Mouse (Mus musculus) liver, embryonic 13.5 days (tissue): ENCODE results near the gene Zfp42. TPM values are rescaled to one million over a fixed set of nuclear protein-coding genes. Genes with fewer than 3 reads are reported as not detected.

Experiments
- ATAC-seq: fragments of 200-750 bp; cut with Nextera tagmentation; 2 replicates; pipeline ENCODE4 v1.8.0; 2017; ENCODE audit warnings: low read depth, mild to moderate bottlenecking, moderate number of reproducible peaks, moderate library complexity
- DNase-seq: peaks from one replicate; pipeline ENCODE4 v3.0.0; 2022
- H3K27ac ChIP-seq: fragments of 300-500 bp; sonication (generic); 2 replicates; pipeline ENCODE4 v1.5.1; 2015; ENCODE audit warnings: moderate library complexity, mild to moderate bottlenecking, inconsistent platforms
- H3K27me3 ChIP-seq: fragments of 300-500 bp; sonication (generic); 2 replicates; pipeline ENCODE4 v1.6.1; 2015; ENCODE audit warnings: mild to moderate bottlenecking, inconsistent platforms
- H3K36me3 ChIP-seq: fragments of 300-500 bp; sonication (generic); 2 replicates; pipeline ENCODE4 v1.6.1; 2015; ENCODE audit warnings: mild to moderate bottlenecking, inconsistent platforms
- H3K4me1 ChIP-seq: fragments of 300-500 bp; sonication (generic); replicated peaks from 2 replicates; pipeline ENCODE4 v1.6.1; 2015; ENCODE audit warnings: inconsistent platforms
- H3K4me2 ChIP-seq: fragments of 300-500 bp; sonication (generic); 2 replicates; pipeline ENCODE4 v1.6.1; 2015; ENCODE audit warnings: inconsistent platforms, mild to moderate bottlenecking, moderate library complexity
- H3K4me3 ChIP-seq: fragments of 300-500 bp; sonication (generic); replicated peaks from 2 replicates; pipeline ENCODE4 v1.5.1; 2015; ENCODE audit warnings: mild to moderate bottlenecking, inconsistent platforms
- H3K9ac ChIP-seq: fragments of 300-500 bp; sonication (generic); 2 replicates; pipeline ENCODE4 v1.6.1; 2015; ENCODE audit warnings: mild to moderate bottlenecking, inconsistent platforms
- H3K9me3 ChIP-seq: fragments of 300-500 bp; sonication (generic); replicated peaks from 2 replicates; pipeline ENCODE4 v1.6.1; 2016; ENCODE audit warnings: inconsistent platforms
- WGBS: fragments of 180-500 bp; shearing (Covaris S2); methylation state at CpG from one replicate; pipeline ENCODE4 v1.1.7; 2015; ENCODE audit not compliant: insufficient replicate concordance; 5-methylcytosine and 5-hydroxymethylcytosine counted together
- polyA plus RNA-seq: library from polyadenylated mRNA; unstranded; fragments of >200 nt; fragmentation: Nextera tagmentation; extraction: Ambion mirVana; gene quantifications from 2 replicates; pipeline ENCODE4 v1.2.1, GENCODE M21; 2015

Gene Zfp42
- polyA plus RNA-seq, 1 experiment from 2014 or later = not detected

DNA sequence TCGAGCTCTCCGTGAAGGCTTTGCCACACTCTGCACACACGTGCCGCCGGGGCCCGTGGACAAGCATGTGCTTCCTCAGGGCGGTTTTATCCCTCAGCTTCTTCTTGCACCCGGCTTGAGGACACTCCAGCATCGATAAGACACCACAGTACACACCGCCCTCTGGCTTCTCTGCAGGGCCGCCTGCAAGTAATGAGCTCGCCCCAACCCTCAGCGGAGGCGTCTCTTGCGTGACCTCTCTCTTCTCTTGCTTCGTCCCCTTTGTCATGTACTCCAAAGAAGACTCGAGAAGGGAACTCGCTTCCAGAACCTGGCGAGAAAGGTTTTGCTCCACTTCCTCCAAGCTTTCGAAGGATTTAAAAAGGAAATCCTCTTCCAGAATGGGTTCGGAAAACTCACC lies 11.0 kb downstream of the Zfp42 start:
- no peak for DNase-seq
- Histone ChIP-seq H3K36me3 (no peaks in the 10 kb centered on the region), H3K9ac (no peak overlapping the region), H3K4me1 (no peaks in the 10 kb centered on the region), H3K27ac (no peak overlapping the region), H3K9me3 (no peaks in the 10 kb centered on the region), H3K27me3 (no peaks in the 10 kb centered on the region), H3K4me3 (no peak overlapping the region), H3K4me2 (no peak overlapping the region)
- no peak for ATAC-seq
- WGBS = 81% methylated on average over 21 of the region's 21 CpGs

GRCm38 (mm10) chr8:43294191-43294590 lies 12.6 kb downstream of the Zfp42 start:
- no peaks in the 10 kb centered on the region for H3K4me1 ChIP-seq
- H3K9ac ChIP-seq = no peak overlapping the region
- no peak overlapping the region for H3K4me2 ChIP-seq
- H3K36me3 ChIP-seq = no peaks in the 10 kb centered on the region
- no peak for ATAC-seq
- no peaks in the 10 kb centered on the region for H3K9me3 ChIP-seq
- DNase-seq = no peak
- H3K27ac ChIP-seq = no peak overlapping the region
- no peaks in the 10 kb centered on the region for H3K27me3 ChIP-seq
- 62% methylated on average over 4 of the region's 4 CpGs for WGBS
- no peak overlapping the region for H3K4me3 ChIP-seq

DNA sequence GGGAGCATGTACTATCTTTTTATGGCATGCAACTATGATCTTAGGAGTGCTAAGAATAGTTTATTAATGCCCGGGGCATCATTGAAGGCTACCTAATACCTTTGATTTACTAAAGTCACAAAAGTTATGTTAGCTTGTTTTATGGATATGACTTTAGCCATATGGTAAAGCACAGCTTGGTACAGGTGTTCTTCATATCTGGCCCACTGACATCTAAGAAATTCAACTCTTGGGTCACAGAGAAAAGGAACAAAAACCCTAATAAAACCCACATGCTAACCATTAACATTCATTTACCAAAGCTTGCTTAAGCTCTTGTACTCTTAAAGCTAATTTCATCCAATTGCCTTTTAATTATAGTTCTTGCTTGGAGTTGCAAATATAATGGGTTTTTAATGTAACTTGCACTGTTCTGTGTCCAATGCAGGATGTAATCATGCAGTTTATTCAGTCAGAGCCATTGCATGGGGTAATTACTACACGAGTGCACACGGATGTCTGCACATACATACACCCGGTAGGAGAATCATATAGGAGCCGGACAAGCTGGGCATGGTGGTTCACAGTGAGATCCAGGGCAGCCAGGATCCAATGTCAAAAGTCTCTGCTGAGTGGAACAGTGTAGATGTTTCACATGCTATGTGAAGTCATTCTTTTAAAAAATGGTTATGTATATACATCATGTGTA lies 16.2 kb downstream of the Zfp42 start:
- WGBS = 75% methylated on average over 5 of the region's 5 CpGs
- Histone ChIP-seq H3K4me3 (no peak overlapping the region), H3K27ac (no peak overlapping the region), H3K9me3 (no peaks in the 10 kb centered on the region), H3K4me2 (no peak overlapping the region), H3K36me3 (no peaks in the 10 kb centered on the region), H3K27me3 (no peaks in the 10 kb centered on the region), H3K4me1 (no peaks in the 10 kb centered on the region), H3K9ac (no peak overlapping the region)
- ATAC-seq (no peak), DNase-seq (no peak)

DNA sequence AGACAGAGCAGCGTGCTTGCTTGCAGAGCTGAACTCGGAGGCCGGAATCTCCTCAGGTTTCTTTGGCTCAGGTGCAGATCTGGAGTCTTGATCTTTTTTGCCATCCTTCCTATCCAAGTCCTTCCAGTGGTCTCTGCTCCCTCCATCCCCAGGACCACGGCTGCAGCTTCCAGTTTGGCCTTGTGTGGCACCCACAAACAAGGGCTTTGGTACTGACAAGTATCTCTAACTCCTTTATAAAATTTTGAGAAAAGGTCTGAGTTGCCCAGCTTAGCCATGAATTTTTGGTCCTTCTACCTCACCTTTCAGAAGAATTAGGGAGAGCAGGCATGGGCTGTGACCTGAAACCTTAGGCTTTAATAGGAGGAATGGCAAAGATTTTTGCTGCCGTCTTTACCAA lies 17.0 kb downstream of the Zfp42 start:
- Histone ChIP-seq H3K27me3 (no peaks in the 10 kb centered on the region), H3K9me3 (no peaks in the 10 kb centered on the region), H3K36me3 (no peaks in the 10 kb centered on the region), H3K27ac (no peak overlapping the region), H3K4me1 (no peaks in the 10 kb centered on the region), H3K4me3 (no peak overlapping the region), H3K9ac (no peak overlapping the region), H3K4me2 (no peak overlapping the region)
- 83% methylated on average over 5 of the region's 5 CpGs for WGBS
- DNase-seq = no peak
- ATAC-seq = no peak

GRCm38 (mm10) chr8:43288840-43289239 lies 17.9 kb downstream of the Zfp42 start:
- Histone ChIP-seq H3K27me3 (no peaks in the 10 kb centered on the region), H3K4me1 (no peaks in the 10 kb centered on the region), H3K9me3 (no peaks in the 10 kb centered on the region), H3K9ac (no peak overlapping the region), H3K27ac (no peak overlapping the region), H3K36me3 (no peaks in the 10 kb centered on the region), H3K4me3 (no peak overlapping the region), H3K4me2 (no peak overlapping the region)
- ATAC-seq (no peak), DNase-seq (no peak)
- 56% methylated on average over 1 of the region's 1 CpGs for WGBS

- no peaks in the 10 kb centered on the region for H3K36me3 ChIP-seq
- ATAC-seq = no peak
- H3K4me1 ChIP-seq = no peaks in the 10 kb centered on the region
- no peaks in the 10 kb centered on the region for H3K27me3 ChIP-seq
- no peaks in the 10 kb centered on the region for H3K9me3 ChIP-seq
- no peak overlapping the region for H3K9ac ChIP-seq
- no peak overlapping the region for H3K4me3 ChIP-seq
- 87% methylated on average over 6 of the region's 6 CpGs for WGBS
- no peak overlapping the region for H3K27ac ChIP-seq
- DNase-seq = no peak
- H3K4me2 ChIP-seq = no peak overlapping the region
Observed at GRCm38 (mm10) chr8:43287456-43287855, 19.3 kb downstream of the Zfp42 start.

DNA sequence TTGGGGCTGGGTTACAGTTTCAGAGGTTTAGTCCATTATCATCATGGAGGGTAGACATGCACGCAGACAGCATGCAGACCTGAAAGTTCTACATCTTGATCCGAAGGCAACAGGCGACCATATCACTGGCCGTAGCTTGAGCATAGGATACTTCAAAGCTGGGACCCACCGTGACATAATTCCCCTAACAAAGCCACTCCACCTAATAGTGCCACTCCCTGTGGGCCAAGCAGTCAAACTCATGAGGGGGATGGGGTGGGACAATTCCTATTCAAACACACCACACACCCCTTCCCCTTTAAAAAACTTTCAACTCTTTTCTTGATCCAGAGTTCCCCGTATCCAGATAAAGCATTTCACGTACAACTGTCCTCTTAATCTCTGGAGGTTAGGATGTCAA lies 23.5 kb downstream of the Zfp42 start:
- DNase-seq (no peak), ATAC-seq (no peak)
- Histone ChIP-seq H3K4me2 (no peak overlapping the region), H3K27ac (no peak overlapping the region), H3K27me3 (no peaks in the 10 kb centered on the region), H3K4me1 (no peaks in the 10 kb centered on the region), H3K4me3 (no peak overlapping the region), H3K36me3 (no peaks in the 10 kb centered on the region), H3K9ac (no peak overlapping the region), H3K9me3 (no peaks in the 10 kb centered on the region)
- WGBS = 69% methylated on average over 7 of the region's 7 CpGs

DNA sequence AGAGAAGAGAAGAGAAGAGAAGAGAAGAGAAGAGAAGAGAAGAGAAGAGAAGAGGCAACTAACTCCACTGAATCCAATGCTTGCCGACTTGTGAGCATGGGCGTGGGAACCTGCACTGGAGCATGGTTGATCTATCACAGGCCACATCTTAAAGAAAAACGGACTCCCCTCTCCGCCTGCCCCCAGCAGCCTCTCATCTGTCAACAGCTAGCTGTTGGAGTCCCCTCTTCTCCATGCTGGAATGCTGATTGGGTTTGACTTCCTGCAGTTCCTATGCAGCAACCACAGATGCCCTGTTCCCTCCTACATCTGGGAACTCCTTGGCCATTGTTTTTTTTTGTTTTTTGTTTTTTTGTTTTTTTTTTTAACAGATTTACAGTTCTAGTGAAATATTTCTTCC lies 28.4 kb downstream of the Zfp42 start:
- H3K4me2 ChIP-seq = no peak overlapping the region
- H3K36me3 ChIP-seq = no peaks in the 10 kb centered on the region
- ATAC-seq (no peak), DNase-seq (no peak)
- H3K27me3 ChIP-seq = no peaks in the 10 kb centered on the region
- no peaks in the 10 kb centered on the region for H3K9me3 ChIP-seq
- H3K4me3 ChIP-seq = no peak overlapping the region
- H3K9ac ChIP-seq = no peak overlapping the region
- WGBS = 45% methylated on average over 4 of the region's 4 CpGs
- no peak overlapping the region for H3K27ac ChIP-seq
- no peaks in the 10 kb centered on the region for H3K4me1 ChIP-seq

DNA sequence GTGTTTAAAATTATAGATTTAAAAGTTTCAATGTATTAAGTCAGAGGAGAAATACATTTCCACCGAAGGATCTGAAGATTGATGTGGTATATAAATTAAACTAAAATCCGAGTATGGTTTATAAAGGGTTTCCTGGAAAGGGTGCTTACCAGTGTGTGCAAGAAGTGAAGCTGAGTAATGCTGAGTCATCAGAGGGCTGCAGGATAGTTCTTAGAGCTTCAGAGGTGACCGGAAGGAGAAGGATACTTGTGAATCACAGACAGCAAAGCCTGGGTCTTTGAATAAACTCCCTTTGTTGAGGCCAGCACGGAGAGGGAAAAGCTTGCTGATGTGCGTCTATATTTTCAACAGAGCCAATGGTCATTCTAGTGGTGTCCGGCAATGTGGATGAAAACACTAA lies 45.8 kb downstream of the Zfp42 start:
- WGBS = 72% methylated on average over 6 of the region's 6 CpGs

GRCm38 (mm10) chr8:43257886-43258285 lies 48.9 kb downstream of the Zfp42 start:
- Histone ChIP-seq H3K27me3 (no peaks in the 10 kb centered on the region), H3K9ac (no peak overlapping the region), H3K36me3 (no peaks in the 10 kb centered on the region), H3K4me3 (no peak overlapping the region), H3K4me2 (no peak overlapping the region), H3K4me1 (no peaks in the 10 kb centered on the region), H3K9me3 (no peaks in the 10 kb centered on the region), H3K27ac (no peak overlapping the region)
- no peak for ATAC-seq
- DNase-seq = no peak
- WGBS = 44% methylated on average over 1 of the region's 1 CpGs

More for the DNA sequence above, 45.8 kb downstream of the Zfp42 start:
- Histone ChIP-seq H3K4me2 (no peak overlapping the region), H3K27me3 (no peaks in the 10 kb centered on the region), H3K9ac (no peak overlapping the region), H3K27ac (no peak overlapping the region), H3K4me3 (no peak overlapping the region), H3K36me3 (no peaks in the 10 kb centered on the region), H3K4me1 (no peaks in the 10 kb centered on the region), H3K9me3 (0 out of 2 replicates have a peak, but pooled peaks cover 2% of the 10 kb centered on the region)
- no peak for ATAC-seq
- no peak for DNase-seq

- no peaks in the 10 kb centered on the region for H3K27me3 ChIP-seq
- no peak overlapping the region for H3K4me3 ChIP-seq
- no peaks in the 10 kb centered on the region for H3K9me3 ChIP-seq
- H3K27ac ChIP-seq = no peak overlapping the region
- no peak overlapping the region for H3K4me2 ChIP-seq
- no peak overlapping the region for H3K9ac ChIP-seq
- WGBS = 68% methylated on average over 6 of the region's 6 CpGs
- H3K4me1 ChIP-seq = no peaks in the 10 kb centered on the region
- ATAC-seq (no peak), DNase-seq (no peak)
- no peaks in the 10 kb centered on the region for H3K36me3 ChIP-seq
Observed at GRCm38 (mm10) chr8:43255695-43256094, 51.1 kb downstream of the Zfp42 start.

DNA sequence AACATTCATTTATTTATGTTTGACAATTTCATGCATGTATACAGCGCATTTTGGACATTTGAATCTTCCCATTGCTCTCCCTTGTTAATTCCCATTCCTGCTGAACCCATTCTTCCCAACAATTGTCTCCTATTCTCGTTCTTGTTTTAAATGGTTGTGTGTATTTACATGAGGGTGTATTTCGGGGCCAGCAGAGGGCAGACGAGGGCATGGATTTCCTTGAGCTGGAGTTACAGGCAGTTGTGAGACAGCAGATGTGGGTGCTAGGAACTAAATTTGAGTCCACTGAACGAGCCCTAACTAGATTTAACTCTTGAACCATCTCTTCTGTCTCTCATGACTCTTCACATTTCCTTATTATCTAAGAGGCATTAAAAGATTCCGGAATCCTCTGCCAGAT lies 55.1 kb downstream of the Zfp42 start:
- Histone ChIP-seq H3K9ac (no peak overlapping the region), H3K4me1 (no peaks in the 10 kb centered on the region), H3K27ac (no peak overlapping the region), H3K4me2 (no peak overlapping the region), H3K36me3 (no peaks in the 10 kb centered on the region), H3K9me3 (no peaks in the 10 kb centered on the region), H3K4me3 (no peak overlapping the region), H3K27me3 (no peaks in the 10 kb centered on the region)
- no peak for DNase-seq
- WGBS = 51% methylated on average over 6 of the region's 6 CpGs
- no peak for ATAC-seq
